Mouse (Mus musculus) spleen, adult 10 weeks (tissue): ENCODE measurements around the gene Lrriq3. TPM values are rescaled to one million over a fixed set of nuclear protein-coding genes. Genes with fewer than 3 reads are reported as not detected.

Experiments used
- polyA plus RNA-seq: library from polyadenylated mRNA; stranded (reverse); fragments of 350-450 nt; fragmentation: Illumina TruSeq; extraction: RNeasy Lipid Tissue Mini Kit (QIAGEN cat#74804); gene quantifications from one replicate; pipeline ENCODE4 v1.2.3, GENCODE M21; 2015; ENCODE audit warnings: low replicate concordance; ENCODE audit not compliant: insufficient read depth

Lrriq3 gene
- 0.69 TPM for polyA plus RNA-seq

DNA sequence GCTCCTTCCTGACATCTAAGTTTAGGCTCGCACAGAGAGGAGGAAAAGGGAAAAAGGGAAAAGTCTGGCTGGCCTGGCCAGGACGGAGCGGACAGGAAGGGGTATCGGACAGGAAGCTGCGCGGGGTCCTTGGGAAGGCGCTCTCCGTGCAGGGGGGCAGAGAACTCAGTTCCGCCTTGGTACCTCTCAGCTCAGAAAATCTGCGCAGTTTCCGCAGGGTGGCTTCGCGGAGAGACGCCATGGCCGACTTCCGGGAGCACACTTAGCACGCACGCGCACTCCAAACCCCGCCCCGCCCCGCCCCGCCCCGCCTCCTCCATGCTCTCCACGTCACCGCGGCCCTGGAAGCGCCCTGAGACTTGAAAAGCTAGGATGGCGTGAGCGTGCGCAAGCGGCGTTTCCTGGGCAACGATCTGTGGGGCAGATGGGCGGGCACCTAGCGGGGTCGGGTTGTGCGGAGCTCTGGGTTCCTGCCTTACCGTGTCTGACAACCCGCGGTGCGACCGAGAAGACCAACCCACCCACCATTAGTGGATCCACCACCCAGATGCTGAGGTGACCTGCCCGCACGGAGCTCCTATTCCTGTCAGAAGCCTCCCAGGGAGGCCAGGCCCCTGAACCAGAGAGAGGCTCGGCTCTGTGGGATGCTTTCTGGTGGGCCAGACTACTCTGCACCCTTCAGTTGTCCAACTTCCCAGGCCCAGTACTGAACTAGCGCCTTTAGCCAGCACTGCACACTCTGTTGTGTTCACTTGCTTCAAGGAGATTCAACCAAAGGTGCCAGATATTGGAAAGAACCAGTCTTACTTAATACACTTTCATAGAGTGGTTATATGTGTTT is at the start of gene Lrriq3, which contains the start of gene Fpgt:
Gene Lrriq3 (plus strand): TSS at position 319 of the 841 bp plus-strand sequence.
Gene Fpgt (minus strand): TSS at position 288 of the 841 bp plus-strand sequence.

DNA sequence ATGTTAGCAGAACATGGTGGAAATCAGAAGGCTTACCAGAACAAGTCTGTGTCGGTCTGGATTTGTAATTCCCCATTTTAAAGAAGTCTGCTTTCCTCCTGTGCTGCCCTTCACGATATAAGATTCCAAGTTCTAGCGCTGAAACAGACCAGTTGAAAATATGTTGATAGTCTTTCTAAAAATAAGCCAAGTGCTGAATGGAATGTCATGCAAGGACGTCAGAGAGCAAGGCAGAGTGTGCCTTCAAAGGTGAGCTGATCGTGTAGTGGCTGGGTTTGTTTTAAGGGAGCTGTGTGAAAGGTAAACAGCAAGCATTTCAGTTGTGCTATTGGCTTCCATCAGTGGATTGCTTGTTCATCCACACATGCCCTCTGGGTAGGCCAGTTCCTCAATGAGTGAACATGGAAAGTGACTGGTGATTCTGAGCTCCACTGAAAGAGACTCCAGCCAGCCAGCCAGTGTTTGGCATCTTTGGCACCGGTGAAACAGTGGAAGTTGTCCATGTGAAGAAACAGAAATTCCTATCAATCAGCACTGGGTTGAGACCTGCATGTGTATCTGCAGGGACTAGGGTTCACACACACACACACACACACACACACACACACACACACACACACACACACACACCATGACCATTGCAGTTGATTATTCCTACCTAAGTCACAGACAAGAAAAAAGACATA is 37.9 kb upstream of the Lrriq3 start, which contains the start of gene Tnni3k:
Gene Tnni3k (minus strand): TSS at position 177 of the 686 bp plus-strand sequence.

Other genes starting within 250 kb of the Lrriq3 start
- not detected for gene Tnni3k, start 38.0 kb upstream of the Lrriq3 start, polyA plus RNA-seq
- gene Fpgt, start within 50 bp of the Lrriq3 start, polyA plus RNA-seq: 31.4 TPM